Mouse (Mus musculus) heart, adult 8-10 months (tissue): ENCODE measurements around the gene Cdc40. TPM values are rescaled to one million over a fixed set of nuclear protein-coding genes. Genes with fewer than 3 reads are reported as not detected.
A peak's percentile ranks its signal among the peaks of the same experiment; 100 is the strongest.

Source experiments
- DNase-seq: peaks from one replicate; pipeline ENCODE4 v3.0.0; 2022; ENCODE audit warnings: low spot score
- total RNA-seq, 4 experiments: library from RNA; stranded (reverse); gene quantifications; 2 replicates each; pipeline ENCODE4 v1.2.4; 2022

The Cdc40 gene
- 10 to 100 TPM; 15.8 to 20.9 (median 20.0) TPM for total RNA-seq

DNA sequence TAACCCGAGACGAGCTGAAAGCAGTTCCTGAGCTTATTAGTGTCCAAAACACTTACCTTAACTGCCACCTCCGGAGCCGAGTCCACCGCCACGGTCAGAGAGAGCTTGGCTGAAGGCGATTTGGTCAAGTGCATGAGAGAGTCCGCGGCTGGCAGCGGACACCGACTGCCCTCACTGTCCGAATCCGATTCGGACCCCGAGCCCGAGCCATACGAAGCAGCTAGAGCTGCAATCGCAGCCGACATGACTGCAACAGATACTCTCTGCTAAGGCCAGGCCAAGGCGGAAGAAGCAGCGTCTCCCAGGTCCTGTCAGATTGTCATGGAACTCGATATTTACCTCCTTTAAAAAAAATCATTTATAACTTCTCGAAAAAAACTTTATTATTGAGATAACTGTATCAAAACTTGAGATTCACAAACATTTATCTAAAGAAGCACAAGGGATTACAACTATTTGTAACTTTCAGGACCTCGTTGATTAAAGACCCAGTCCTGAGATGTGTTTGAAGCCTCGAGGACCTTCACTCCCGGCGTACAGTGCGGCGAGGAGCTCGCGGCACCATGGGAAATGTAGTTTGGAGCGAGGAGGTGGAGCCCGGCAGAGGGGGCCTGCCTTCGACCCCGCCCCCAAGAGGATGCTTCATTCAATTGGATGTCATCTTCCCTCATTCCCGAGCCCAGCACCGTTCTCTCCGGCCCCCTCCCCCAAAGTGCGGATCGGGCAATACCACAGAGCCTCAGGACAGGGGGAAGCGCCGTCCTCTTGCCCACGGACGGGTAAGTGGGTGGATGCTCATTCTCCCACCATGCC, at the start of gene Cdc40, which contains the start of gene Wasf1:
TSS of gene Cdc40 (minus strand) at position 481 of the 813 bp plus-strand sequence.
TSS of gene Wasf1 (plus strand) at position 645 of the 813 bp plus-strand sequence.
- peak; percentile 97 for DNase-seq

DNA sequence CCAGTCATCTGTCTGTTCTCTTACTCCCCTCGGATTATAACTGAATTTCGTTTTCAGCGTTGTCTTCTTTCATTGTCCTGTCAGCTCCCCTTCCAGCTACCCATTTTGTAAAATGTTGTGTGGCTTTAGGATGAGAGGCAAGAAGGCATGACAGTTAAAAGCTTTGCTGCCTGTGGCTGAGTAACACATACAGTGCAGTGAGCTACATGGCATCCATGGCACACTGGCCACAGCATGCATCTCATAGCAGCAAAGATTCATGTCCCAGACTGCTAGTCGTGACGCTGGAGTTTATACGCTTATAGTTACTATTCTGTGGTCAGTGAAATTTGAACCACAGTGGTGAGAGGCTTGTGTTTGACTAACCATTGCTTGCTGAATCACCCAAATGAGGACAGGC, 36.4 kb upstream of the Cdc40 start:
- no peak for DNase-seq

DNA sequence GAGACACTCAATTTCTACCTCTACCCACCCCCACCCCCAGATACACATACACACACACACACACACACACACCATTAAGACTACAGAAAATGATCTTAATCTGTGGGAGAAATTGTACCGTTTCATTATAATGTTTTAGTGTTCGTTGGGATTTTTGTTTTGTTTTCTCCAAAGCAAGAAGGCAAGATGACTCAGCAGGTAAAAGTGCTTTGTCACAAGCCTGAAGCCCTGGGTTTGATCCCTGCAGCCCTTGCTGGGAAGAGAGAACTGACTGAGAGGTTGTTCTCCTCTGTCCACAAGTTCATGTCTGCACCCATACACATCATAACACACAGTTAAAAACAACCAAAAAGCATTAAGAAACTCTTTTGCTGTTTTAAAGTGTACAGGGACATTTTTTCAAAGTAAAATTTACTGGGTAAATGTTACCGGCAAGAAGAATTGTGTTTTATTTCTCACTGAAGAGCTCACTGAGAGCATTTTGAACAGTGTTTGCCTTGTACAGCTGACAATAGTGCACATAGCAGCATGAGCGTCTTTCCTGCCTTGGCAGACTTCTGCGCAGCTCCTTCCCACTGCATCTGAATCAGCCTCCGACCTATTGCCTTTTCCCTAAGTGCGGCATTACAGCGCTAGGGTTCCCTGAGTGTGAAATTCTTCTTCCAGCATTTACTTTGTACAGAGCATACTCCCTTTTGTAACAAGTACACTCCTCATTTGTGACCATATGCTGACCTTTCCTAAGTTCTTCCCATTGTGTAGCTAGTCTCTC, 35.7 kb upstream of the Cdc40 start:
- no peak for DNase-seq

DNA sequence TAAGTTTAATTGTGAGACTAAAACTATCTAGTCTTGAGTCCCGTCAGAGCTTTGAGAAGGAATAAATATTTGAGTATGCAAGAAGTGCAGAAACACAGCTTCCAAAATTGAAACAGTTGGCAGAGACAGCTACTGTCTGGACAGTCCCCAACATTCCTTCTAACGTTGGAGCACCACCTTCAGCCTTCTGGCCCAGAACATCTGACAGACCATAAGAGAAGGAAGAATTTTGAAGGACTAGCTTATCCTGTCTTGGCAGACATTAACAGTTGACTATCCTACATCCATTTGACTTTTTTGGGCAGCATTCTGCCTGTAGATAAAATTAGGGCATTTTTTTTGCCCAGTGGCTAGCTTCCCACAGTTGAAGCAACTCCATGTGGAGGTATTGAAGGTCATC, 32.1 kb upstream of the Cdc40 start:
- DNase-seq: no peak

DNA sequence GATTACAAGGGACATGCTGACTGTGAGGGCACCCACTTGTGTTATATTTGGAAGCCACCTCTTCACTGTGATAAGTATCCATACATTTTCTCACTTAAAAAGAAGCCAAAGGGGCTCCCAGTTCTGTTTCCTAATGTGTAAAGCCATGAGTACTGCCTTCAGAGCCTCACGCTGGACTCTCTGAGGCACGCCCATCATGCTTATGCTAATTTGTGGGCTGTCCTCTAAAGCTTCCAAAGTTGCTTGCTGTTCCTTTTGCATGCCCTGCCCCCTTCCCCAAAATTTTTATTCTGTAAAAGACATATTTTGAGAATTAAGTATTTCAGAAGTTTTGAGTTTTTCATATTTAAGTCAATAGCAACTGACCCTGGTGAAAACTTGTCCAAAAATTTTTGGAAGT, 27.7 kb upstream of the Cdc40 start:
- DNase-seq: no peak

DNA sequence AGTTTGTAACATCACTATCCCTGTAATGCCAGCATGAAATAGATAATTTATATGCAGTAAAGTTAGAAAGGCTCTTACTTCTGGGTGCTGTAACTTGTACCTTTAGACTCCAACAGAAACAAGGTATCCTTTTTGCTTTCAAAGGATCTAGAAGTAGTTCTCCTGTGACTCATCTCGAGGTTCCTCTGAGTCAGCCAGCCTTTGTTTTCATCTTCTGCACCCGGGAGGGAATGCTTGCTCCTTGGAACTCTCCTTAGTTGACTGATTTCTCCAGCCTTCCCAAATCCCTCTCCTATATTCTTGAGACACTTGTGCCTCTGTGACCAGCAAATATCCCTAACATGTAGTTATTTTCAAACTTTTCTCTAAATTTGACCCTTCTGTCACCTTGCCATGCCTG, 25.5 kb upstream of the Cdc40 start:
- DNase-seq: no peak

DNA sequence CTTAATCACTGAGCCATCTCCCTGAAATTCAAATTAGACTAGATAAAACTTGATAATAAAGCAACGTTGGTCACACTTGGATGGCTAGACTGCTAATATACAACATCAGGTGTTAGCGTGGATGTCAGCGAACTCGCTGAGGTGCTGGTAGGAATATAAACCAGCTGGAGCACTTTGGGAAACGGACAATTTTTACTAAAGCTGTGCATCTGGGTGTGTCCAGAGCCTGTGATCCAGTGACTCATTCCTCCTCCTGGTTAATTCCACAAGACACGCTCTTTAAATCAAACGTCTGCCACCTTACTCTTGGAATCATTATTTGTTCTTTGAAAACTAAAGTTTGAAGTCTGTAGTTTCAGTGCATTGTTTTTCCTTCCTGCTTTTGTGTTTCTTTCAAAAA, 23.7 kb upstream of the Cdc40 start:
- DNase-seq: no peak

DNA sequence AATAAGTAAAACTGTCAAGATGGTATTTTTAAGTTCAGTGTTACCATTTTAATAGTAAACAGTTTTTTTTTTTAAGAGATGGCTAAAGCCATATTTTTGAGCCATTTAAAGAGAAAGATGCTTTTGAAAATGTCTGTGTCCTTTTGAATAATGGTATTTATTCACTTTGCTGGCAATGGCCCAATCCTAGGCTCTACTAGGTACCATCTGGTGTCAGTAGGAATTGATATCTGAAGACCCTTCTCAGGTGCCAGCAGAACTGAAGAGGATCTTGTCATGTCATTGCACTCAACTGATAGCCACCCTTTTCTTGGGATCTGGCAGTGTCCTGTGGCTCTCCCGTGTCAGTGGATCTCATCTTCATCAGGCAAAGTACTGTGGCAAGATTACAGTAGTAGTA, 23.0 kb upstream of the Cdc40 start:
- no peak for DNase-seq

DNA sequence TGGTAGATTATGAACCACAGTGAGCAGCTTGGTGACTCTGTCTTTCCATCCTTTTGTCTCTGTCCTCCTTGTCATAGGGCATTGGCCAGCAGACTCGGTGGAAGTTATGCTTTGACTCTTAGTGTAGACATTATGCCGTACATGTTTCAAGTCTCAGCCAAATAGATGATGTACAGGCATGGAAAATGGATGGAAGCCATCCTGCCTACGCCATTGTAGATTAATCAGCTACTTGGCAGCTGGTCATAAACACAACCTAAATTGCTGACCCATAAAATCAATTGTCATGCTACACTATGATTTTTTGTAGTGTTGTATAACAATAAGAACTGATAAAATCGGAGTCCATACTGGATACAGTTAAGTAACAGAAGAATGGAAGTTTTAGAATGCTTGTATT, 18.7 kb upstream of the Cdc40 start:
- no peak for DNase-seq

DNA sequence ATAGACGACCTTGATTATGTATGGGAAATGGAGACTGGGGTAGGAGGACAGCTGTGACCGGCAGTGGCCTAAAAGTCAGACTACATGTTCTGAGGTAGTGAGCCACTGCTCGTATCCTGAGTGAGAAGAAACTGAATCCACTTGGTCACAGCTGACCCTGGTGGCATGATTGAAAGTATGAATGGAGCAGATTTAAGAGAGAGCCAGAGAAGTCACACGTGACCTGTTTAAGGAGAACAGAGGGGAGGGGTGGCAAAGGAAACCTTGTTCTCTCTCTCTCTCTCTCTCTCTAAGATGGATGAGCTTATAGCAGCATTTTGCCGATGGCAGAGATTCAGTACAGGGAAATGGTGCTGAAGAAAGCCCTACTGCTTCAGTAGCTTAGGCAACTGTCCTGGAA, 13.5 kb upstream of the Cdc40 start:
- DNase-seq: no peak

DNA sequence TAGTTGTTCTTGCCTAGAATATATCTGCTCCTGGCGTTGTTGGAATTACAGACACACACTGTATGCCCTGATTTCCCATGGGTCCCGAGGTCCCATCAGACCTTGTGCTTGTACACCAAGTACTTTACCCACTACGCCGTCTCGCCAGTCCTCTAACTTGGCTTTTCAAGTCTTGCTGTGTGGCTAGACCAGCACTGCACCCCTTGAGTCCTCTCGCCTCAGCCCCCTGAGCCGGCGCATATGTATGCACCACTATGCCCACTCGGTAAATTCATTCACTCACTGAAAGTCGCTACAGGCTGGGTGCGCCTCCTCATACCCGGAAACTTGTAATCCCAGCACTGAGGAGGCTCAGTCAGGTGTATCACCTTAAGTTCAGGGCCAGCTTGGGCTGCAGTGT, 12.7 kb upstream of the Cdc40 start:
- DNase-seq: no peak

DNA sequence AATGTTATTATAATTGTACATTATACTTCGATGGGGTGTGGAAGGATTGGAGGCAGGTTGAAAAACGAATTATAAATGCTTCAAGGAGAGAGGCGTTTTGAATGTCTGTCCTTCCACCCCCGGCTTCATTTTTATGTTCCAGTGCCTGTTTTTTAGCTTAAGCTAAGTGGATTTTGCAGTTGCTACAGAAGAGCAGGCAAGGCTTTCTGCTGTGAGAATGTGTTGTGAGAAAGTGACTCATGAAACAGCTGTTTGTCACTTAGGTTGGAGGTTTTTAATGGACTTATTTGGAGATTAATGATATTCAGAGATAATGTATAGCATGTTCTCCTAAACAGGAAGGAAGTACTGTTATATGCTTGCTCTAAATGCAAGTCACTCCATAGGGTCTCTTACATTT, 6.0 kb upstream of the Cdc40 start:
- DNase-seq: no peak

DNA sequence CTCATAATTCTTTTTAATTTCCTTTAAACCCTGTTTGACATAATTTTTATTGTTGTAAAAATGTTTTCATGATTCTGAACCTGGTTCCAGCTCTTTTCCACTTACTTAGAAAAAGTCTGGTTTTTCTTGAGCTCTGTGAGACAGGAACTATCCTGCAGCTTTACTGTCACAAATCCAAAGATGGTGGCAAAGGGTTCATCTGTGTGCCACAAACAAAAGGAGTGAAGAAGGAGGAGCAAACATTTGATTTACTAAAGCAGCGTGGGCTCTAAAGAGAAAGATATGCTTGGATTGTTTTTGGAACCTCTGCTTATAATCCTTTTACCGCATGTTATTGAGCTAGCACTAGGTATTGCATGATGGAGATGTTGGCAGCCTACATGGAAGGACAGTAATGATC, 4.2 kb upstream of the Cdc40 start:
- no peak for DNase-seq

DNA sequence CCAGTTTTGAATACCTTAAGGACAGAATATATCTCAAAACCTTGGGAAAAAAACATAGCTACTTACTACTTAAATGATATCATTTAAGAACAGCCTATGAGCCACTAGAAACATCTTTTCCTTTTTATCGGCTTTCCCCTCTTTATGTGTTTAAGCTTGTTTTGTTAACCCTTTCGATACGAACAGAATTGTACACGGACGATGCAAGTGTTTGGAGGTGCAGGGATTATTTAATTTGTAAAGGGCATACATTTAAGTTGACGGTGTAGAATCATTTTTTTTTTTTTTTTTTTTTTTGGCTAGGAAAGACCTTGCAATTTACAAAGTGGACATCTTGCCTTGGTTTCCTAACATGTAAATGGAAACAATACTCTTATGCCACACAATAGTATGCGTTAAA, 2.3 kb upstream of the Cdc40 start:
- no peak for DNase-seq

DNA sequence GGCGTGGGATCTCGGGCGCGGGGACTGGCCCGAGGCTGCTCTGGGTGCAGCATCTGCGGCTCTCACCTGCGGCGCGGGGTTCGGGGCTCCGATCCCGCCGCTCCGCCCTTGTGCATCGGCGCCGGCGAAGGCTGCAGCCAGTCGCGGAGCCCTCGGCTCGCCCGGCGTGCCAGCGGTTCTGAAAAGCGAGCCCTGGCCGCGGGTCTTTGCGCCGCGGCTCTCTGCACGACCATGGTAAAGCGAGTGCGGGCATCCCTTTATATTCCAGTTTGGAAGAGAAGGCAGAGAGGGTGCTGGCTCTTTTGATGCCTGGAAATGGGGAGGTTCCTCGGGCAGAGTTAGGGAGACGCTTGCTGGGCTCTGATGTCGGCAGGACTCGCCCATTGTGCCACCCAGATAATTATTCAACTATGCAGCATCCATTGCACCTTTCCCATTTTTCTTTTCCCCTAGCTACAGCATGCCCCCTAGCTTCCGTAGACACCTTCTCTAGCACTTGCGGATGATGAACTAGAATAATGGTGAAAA, 1.2 kb upstream of the Cdc40 start:
- peak; percentile 17 for DNase-seq

DNA sequence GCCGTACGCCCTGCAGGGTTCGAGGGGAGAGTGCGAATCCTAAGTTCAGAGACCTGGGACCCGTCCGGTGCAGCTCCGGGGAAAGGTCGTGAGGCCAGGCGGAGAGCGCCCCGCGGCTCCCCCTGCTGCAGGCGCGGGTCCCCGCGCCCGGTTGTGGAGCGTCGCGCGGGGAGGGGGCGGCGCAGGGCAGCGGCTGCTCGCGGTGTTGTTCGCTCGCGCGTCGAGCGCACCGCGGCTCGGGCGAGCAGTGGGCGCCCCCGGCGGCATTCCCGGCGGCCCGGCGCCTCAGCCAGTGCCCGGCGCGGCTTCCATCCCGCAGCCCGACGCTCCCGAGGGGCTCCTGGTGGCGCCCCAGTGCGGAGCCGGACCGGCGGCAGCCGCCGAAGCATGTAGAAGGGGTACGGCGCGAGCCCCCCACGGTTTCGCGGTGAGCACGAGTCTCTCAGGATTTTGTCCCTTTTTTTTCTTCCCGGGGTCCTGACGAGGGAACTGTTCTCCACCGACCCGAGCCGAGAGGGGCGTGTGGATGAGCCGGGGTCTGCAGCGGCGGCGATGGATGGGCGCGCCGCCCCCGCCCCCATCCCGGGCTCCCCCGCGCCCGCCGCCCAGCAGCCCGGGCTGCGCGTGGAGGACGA, 650 bp upstream of the Cdc40 start:
- DNase-seq: peak; percentile 3

DNA sequence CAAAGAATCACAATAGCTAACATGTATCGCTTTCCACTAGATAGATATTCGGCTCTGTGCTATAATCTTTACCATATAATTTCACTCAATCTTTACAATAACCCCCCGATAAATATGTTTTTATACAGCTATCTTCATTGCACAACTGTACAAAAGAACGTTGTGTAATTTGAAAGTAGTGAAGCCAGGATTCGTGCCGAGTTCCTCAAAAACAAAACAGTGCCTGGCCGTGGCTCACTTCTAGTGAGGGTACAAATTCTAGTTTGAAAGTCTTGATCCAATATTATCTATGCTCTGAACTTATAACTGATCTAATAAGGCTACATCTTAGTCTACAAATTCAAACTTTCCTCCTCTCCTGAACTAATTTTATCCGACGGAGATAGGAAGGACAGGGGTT, 778 bp downstream of the Cdc40 start:
- peak; percentile 12 for DNase-seq

DNA sequence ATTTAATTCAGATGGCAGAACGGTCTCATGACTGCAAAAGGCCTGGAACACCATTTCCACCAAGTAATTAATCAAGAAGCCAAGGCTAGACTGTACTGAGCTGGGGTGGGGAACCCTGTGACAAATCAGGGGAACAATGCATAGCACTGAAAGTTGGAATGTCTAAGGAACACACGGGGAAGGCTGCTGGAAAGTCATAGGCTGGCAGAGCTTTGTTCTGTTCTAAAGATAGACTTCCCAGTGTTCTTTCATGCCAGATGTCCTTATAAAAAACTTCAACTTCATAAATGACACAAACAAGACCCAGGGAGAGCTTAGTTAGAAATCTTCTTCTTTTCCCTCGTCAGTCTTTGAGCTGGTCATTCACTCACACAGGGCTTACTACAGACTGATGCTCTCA, 1.9 kb downstream of the Cdc40 start:
- DNase-seq: no peak

DNA sequence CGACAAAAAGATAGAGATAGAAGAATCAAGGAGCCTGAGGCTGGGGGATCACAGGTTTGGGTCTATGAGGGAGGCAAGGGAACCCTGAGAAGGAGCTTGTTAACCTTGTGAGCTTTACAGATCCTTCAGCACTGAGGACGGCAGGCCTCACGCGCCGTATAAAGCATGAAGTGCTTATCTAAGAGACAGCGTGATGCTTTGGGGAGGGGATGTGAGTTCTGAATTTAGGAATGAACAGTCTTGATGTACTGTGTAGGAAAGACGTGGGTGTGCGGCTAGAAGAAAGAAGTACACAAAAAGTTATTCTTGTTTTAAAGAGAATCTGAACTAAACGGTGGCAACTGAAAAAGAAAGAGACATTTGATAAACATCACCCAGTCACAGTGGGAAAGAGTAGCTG, 3.1 kb downstream of the Cdc40 start:
- no peak for DNase-seq

DNA sequence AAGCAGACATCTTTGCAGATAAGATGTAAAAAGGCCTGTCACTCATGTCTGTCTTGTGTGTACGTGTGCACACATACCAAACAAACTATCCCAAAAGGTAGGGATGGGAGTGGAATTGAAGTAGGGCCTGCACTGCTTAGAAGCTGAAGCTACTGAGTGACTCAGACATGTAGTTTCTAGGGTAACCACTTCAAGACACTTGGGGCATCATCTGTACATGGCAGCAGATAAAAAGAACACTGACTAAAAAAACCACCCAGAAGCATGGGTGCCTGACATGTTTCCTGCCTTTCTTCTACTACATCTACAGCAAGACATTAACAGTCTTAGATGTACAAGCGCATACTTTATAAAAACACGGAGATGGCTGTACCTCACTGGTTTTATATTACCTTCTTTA, 4.9 kb downstream of the Cdc40 start:
- DNase-seq: no peak

DNA sequence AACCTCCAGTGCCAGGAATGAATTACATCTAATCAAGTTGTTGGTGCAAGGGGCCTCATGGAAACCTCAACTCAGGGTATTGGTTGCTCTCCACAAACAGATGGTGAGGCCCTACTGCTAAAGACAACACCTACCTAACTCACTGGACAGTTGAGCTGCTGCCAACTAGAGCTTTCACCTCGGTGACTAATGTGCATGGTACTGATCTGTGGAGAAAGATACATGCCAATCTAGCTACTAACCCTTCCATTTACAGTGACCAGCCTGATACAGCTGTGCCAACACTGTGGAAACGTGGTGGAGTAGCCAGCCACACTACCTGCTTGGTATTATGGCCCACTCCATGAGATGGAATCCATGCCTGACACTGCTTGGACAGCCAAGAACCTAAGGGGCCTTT, 11.1 kb downstream of the Cdc40 start:
- DNase-seq: no peak

DNA sequence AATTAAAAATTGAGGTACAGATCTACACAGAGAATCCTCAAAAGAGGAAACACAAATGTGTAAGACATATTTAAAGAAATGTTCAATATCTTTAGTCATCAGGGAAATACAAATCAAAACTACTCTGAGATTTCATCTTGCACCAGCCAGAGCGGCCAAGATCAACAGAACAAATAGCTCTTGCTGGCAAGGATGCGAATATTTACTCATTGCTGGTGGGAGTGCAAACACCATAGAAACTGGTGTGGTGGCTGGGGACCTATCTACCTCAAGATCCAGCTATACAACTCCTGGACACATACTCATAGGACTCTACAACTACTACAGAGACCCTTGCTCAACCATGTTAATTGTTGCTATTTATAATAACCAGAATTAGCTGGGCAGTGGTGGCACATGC, 11.8 kb downstream of the Cdc40 start:
- DNase-seq: no peak
